Mouse (Mus musculus) left cerebral cortex, adult 2 months (tissue): ENCODE data around the gene Vmn2r93. TPM values are rescaled to one million over a fixed set of nuclear protein-coding genes. Genes with fewer than 3 reads are reported as not detected.

Experiments used
- DNase-seq, 2 experiments: peaks; one replicate each; pipeline ENCODE4 v3.0.0; 2021 to 2022; ENCODE audit warnings: low spot score in 2 of 2, mixed read lengths in 1 of 2; ENCODE audit errors: extremely low spot score in 1 of 2
- H3K27ac ChIP-seq: fragments of 200-600 bp; 2 replicates; pipeline ENCODE4 v1.8.1; 2022
- H3K4me3 ChIP-seq: fragments of 200-600 bp; 2 replicates; pipeline ENCODE4 v1.8.1; 2022
- CTCF ChIP-seq: fragments of 200-600 bp; IDR thresholded peaks from 2 replicates; pipeline ENCODE4 v1.8.1; 2022; ENCODE audit warnings: antibody characterized with exemption, mild to moderate bottlenecking, moderate library complexity
- intact Hi-C: fragments of 180-260 bp; cut with DNase I; formaldehyde crosslinking; loops from one replicate; pipeline ENCODE4 v1.15.1; 2025
- long read RNA-seq, 2 experiments: library from polyadenylated mRNA; stranded (forward); transcript quantifications; one replicate each; pipeline ENCODE4 v2.0.0; 2021; ENCODE audit warnings: borderline mapping rate in 2 of 2
- total RNA-seq, 2 experiments: library from RNA; stranded (reverse); gene quantifications; 2 replicates each; pipeline ENCODE4 v1.2.3; 2021

Vmn2r93 gene
- total RNA-seq, result not detected
- long read RNA-seq, experiment 1, result 0 reads
- long read RNA-seq, experiment 2, result 0 reads

GRCm38 (mm10) chr17:18297799-18298198, at the start of gene Vmn2r93:
TSS of gene Vmn2r93 (plus strand) at chr17:18298099.
- TF ChIP-seq CTCF, result no peak
- no peak for DNase-seq
- no peak within 1 kb of the TSS for H3K4me3 ChIP-seq
- no peak within 1 kb of the TSS for H3K27ac ChIP-seq
- intact Hi-C loops, result no loop called here

GRCm38 (mm10) chr17:18277656-18278055, 20.2 kb upstream of the Vmn2r93 start, which contains the start of gene Vmn2r94:
TSS of gene Vmn2r94 (minus strand) at chr17:18277756.
- Histone ChIP-seq H3K4me3 (no peak within 1 kb of the TSS), H3K27ac (no peak within 1 kb of the TSS)
- TF ChIP-seq CTCF, result no peak
- DNase-seq, result no peak
- intact Hi-C loops, result no loop called here

- no peak for DNase-seq
- Histone ChIP-seq H3K27ac (no peak overlapping the region), H3K4me3 (no peak overlapping the region)
- intact Hi-C loops, result no loop called here
- TF ChIP-seq CTCF, result no peak
Measured at GRCm38 (mm10) chr17:18323031-18323430, 25.1 kb downstream of the Vmn2r93 start.

- no peak for DNase-seq
- Histone ChIP-seq H3K4me3 (no peak overlapping the region), H3K27ac (no peak overlapping the region)
- intact Hi-C loops, result no loop called here
- TF ChIP-seq CTCF, result no peak
Measured at GRCm38 (mm10) chr17:18360007-18360406, 62.1 kb downstream of the Vmn2r93 start.

GRCm38 (mm10) chr17:18360602-18361001, 62.7 kb downstream of the Vmn2r93 start:
- DNase-seq, result no peak
- intact Hi-C loops, result no loop called here
- Histone ChIP-seq H3K27ac (no peak overlapping the region), H3K4me3 (no peak overlapping the region)
- TF ChIP-seq CTCF, result no peak

Other genes starting within 250 kb of the Vmn2r93 start
- gene Vmn2r124, start 248.7 kb upstream of the Vmn2r93 start, total RNA-seq, result not detected
- gene Vmn2r91, start 213.1 kb upstream of the Vmn2r93 start, total RNA-seq, result not detected
- gene Vmn2r92, start 146.2 kb upstream of the Vmn2r93 start, total RNA-seq, result not detected
- not detected for gene Vmn2r94, start 20.3 kb upstream of the Vmn2r93 start, total RNA-seq
- not detected for gene Vmn2r95, start 126.0 kb downstream of the Vmn2r93 start, total RNA-seq